In genomic region chr6:42811639-42812038, GRCm38 (mm10) we compare ENCODE assay signal across 33 mouse cellular contexts. TPM values are rescaled to one million over a fixed set of nuclear protein-coding genes. Genes with fewer than 3 reads are reported as not detected.
"Had no signal": no experiment of that assay in that cellular context is flagged by ENCODE, and none has a peak within 500 bp of the region (broad histone marks: within the 10 kb centered on the region; RNA-seq: fewer than 3 reads in every experiment).

TSS of gene Olfr450 (plus strand) at chr6:42811939.

- H3K9me3 ChIP-seq: embryonic facial prominence, embryonic 10.5 days; embryonic facial prominence, embryonic 12.5 days; embryonic facial prominence, embryonic 13.5 days; embryonic facial prominence, embryonic 15.5 days; forebrain, embryonic 10.5 days; forebrain, embryonic 12.5 days; forebrain, embryonic 13.5 days; forebrain, embryonic 15.5 days had no signal

- DNase-seq: cerebellum, adult 9-10 months; cerebellum, adult 9-11 months; cerebellum, postnatal 10 days; cerebellum, postnatal 14 days; cerebellum, postnatal 25 days; cerebellum, postnatal 36 days; embryo, embryonic 11 days; forebrain, postnatal 0 days; gastrocnemius, adult 2 months; gastrocnemius, postnatal 10 days; gastrocnemius, postnatal 14 days; gastrocnemius, postnatal 25 days; gastrocnemius, postnatal 36 days; heart, adult 11 months; heart, adult 18-20 months; heart, adult 2 months had no signal

- H3K4me3 ChIP-seq: embryonic facial prominence, embryonic 10.5 days; embryonic facial prominence, embryonic 12.5 days; embryonic facial prominence, embryonic 13.5 days; embryonic facial prominence, embryonic 15.5 days; erythroblast, embryonic 14.5 days; forebrain, embryonic 10.5 days; forebrain, embryonic 12.5 days; forebrain, embryonic 13.5 days; forebrain, embryonic 15.5 days; gastrocnemius, adult 2 months; heart, adult 2 months had no signal

- H3K36me3 ChIP-seq: embryonic facial prominence, embryonic 10.5 days; embryonic facial prominence, embryonic 12.5 days; embryonic facial prominence, embryonic 13.5 days; embryonic facial prominence, embryonic 15.5 days; forebrain, embryonic 10.5 days; forebrain, embryonic 12.5 days; forebrain, embryonic 15.5 days had no signal

- H3K27ac ChIP-seq: embryonic facial prominence, embryonic 10.5 days; embryonic facial prominence, embryonic 12.5 days; embryonic facial prominence, embryonic 13.5 days; embryonic facial prominence, embryonic 15.5 days; forebrain, embryonic 10.5 days; forebrain, embryonic 12.5 days; forebrain, embryonic 13.5 days; forebrain, embryonic 15.5 days; gastrocnemius, adult 2 months; heart, adult 2 months had no signal

- H3K4me1 ChIP-seq: embryonic facial prominence, embryonic 10.5 days; embryonic facial prominence, embryonic 12.5 days; embryonic facial prominence, embryonic 13.5 days; embryonic facial prominence, embryonic 15.5 days; forebrain, embryonic 10.5 days; forebrain, embryonic 12.5 days; forebrain, embryonic 13.5 days; forebrain, embryonic 15.5 days had no signal

- H3K27me3 ChIP-seq: embryonic facial prominence, embryonic 12.5 days; embryonic facial prominence, embryonic 13.5 days; embryonic facial prominence, embryonic 15.5 days; forebrain, embryonic 12.5 days; forebrain, embryonic 13.5 days; forebrain, embryonic 15.5 days had no signal

RNA-seq across cellular contexts. Expression of gene Olfr450, which starts in this region (rescaled TPM):
- polyA plus RNA-seq: cortical plate, adult 2 months; embryonic facial prominence, embryonic 10.5 days; embryonic facial prominence, embryonic 11.5 days; embryonic facial prominence, embryonic 12.5 days; embryonic facial prominence, embryonic 13.5 days; embryonic facial prominence, embryonic 14.5 days; embryonic facial prominence, embryonic 15.5 days; forebrain, embryonic 10.5 days; forebrain, embryonic 11.5 days; forebrain, embryonic 12.5 days; forebrain, embryonic 13.5 days; forebrain, embryonic 14.5 days; forebrain, embryonic 15.5 days; forebrain, embryonic 16.5 days; forebrain, postnatal 0 days; frontal cortex, adult 2 months; gonadal fat pad, adult 2 months; heart, adult 2 months had no signal
